Mouse (Mus musculus) layer of hippocampus, adult 9-10 months (tissue): ENCODE results near the gene Mto1.
"Not testable (repeated sequence)": the region's sequence is repeated elsewhere in the genome, so short reads cannot be mapped to it uniquely, and the experiment has no call there.

Source experiments
- DNase-seq: peaks from one replicate; pipeline ENCODE4 v3.0.0; 2022; ENCODE audit warnings: low spot score

Mto1 gene

GRCm38 (mm10) chr9:78475873-78476272, 27.9 kb downstream of the Mto1 start:
- no peak for DNase-seq

DNA sequence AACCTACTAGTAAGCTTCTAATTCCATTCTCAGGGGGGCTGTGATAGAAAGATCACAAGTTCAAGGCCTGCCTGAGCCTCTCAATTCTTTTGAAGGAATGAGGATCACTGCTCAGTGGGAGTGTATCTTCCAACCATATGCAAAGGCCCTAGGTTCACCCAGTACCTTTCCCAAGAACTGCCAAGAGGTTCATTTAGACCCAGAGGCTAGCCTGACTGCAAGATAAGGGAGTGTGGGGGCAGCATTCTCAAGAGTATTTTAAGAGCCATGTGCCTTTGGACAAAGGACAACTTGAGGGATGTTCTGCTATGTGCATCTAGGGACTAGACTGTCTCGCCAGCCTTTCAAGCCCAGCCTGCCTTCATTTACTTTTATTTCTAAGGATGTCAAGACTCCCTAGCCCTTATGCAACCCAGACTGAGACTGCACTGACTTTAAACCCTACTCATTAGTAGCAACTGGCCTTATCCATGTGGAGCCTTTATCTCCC, 28.6 kb downstream of the Mto1 start:
- DNase-seq: no peak

DNA sequence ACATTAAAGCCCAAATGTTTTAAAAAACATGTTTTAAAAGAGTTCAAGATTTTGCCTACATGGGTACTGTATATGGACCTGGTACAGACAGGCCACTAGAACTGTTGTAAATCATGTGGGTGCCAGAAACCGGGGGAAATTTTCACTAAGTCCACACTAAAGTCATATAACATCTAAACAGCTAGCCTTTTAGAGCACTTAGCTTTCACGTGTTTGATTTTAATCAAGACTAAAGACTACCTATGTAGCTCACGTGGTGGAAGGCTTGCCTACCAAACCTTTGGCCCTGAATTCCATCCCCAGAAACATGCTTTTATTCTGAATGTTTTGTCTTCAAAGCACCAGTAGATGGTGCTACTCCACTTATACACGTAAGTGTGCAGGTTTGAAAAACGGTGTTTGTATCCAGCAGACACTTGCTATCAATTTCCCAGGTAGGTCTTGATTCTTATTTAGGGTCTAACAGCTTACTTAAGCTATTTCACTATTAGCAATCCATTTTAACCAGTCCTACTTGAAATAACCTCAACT, 29.1 kb downstream of the Mto1 start:
- no peak for DNase-seq

DNA sequence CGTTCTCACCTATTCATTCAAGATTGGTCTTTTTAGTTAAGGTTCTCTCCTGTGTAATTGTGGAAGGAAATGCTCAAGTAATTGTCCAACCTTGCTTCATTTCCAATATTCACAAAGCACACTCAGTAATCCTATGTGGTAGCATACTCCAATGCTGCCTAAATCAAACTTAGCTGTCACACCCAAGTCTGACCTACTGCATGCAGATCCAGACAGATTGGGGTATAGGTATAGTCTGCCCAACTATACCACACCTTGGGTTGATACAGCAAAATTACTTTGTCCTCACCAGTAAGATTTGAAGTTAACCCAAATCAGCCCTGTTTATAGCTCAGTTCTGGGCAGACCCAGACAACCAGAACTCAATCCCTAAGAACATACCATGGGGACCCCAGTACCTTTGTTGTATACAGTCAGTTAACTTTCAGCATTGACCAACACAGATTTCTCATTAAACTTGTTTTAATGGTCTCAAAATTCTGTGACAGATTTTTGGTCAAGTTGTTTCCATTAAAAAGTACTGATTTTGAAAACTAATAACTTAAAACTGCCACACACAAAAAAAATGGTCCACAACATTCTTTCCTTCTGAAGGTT, 30.1 kb downstream of the Mto1 start:
- DNase-seq: not testable (repeated sequence)

DNA sequence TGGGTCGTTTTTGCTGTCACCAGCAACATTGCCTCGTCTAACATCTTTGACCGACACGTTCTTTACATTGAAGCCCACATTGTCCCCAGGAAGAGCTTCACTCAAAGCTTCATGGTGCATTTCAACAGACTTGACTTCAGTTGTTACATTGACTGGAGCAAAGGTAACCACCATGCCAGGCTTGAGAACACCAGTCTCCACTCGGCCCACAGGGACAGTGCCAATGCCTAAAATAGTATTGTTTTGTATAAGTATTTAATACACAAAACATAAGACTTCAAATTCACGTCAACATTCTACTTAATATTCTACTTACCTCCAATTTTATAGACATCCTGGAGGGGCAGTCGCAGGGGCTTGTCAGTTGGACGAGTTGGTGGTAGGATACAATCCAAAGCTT, 31.3 kb downstream of the Mto1 start:
- not testable (repeated sequence) for DNase-seq

DNA sequence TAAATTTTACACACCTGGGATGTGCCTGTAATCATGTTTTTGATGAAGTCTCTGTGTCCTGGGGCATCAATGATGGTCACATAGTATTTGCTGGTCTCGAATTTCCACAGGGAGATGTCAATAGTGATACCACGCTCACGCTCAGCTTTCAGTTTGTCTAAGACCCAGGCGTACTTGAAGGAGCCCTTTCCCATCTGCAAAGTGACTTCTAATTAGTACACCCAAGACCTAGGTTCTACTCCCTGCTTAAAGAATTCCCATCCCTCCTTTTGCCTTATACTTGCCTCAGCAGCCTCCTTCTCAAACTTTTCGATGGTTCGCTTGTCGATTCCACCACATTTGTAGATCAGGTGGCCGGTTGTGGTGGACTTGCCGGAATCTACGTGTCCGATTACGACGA, 32.2 kb downstream of the Mto1 start:
- not testable (repeated sequence) for DNase-seq

DNA sequence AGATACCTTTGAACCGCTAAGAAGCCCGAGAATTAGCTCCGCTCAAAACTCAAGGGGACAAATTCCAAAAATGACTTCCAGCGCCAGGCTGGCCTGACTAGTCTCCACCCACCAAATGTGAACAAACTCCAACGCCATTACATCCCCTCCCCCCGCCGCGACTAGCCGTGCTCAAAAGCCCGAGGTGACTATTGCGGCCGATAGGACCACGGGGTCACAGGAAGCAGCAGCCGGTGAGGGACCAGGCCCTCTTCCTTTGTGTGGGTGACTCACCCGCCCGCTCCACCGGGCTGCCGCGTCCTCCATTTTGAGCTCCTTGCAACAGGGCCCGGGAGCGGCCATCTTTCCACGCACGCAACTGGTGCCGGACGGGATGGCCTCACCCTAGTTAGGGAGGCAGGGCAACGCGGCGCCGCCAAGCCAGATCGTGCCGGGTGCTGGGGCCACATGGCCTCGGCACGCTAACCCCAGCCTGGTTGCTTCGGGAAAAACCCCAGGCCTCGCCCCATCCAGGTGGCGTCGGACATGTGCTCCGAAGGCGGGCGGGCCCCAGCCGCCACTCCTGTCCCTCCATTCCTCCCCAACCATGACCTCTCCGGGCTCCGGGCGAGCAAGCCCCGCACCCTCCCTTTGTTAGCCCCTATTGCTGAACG, 32.8 kb downstream of the Mto1 start:
- no peak for DNase-seq

DNA sequence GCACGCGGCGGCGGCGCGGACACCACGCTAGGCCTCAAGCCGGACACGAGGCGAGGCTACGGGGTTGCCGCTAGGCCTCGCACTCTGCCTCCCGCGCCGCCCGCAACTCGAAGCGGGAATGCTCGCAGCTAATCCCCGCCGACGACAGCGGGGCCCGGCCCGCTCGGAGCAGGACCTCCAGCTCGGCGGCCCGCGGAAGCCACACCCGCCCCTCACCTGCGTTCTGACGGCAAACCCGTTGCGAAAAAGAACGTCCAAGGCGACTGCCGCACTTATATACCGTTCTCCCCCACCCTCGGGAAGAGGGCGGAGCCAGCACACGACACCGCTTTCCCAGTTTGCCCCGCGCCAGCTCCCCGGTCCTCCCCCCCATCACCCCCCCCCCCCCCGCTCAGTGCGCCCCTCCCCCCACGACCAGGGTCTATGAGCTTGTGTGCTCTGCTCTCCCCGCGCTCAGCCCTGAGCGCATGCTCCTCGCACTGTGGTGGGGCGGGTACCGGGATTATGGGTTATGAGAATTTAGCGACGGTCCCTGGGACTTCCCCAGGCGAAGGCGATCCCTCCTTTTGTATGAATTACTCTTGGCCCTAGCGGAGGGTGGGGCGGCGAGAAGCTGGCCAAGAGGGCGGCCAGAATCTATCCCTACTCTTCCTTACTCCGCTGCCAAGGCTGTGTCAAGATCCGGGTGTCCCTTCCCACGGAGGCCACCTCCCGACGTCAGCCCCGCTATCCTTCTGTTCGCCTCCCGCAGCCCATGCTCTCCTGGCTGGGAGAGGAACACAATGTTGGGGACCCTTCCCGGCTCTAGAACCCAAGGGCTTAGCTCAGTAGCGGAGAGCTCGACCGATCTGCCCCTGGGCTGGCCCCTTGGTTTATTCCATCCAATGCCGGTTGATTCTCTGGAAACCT, 33.7 kb downstream of the Mto1 start:
- peak; percentile 89 for DNase-seq

GRCm38 (mm10) chr9:78482386-78482785, 34.4 kb downstream of the Mto1 start:
- DNase-seq: no peak

DNA sequence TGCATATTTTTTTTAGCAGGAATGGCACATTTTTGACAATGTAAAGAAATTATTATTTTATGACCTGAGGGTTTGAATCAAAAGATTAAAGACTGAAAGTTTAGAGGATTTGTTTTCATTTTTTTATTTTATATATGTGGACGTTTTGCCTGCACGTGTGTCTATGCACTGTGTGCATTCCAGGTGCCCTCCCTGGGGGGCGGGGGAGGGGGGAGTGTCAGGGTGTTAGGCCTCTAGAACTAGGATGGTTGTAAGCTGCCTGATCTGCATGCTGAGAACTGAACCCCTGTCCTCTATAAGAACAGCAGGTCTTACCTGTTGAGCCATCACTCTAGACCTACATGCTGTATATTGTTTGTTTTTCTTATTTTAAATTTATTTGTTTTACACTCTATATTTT, 36.7 kb downstream of the Mto1 start:
- no peak for DNase-seq

DNA sequence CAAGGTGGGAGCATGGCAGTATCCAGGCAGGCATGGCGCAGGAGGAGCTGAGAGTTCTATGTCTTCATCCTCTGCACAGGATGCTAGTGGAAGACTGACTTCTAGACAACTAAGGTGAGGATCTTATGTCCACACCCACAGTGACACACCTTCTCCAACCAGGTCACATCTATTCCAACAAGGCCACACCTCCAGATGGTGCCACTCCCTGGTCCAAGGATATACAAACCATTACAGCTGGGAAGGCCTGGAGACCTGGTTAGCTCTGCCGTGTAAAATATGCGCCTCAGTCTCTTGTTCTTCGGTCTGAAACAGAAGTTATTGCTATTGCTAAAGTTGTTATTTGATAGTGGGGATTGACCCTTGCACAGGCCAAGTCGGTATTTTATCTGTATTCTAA, 40.0 kb downstream of the Mto1 start:
- DNase-seq: not testable (repeated sequence)

- DNase-seq: no peak
These were observed 40.9 kb downstream of the Mto1 start, which contains the start of gene Eef1a1 for GRCm38 (mm10) chr9:78488890-78489420. Eef1a1 (minus strand) TSS chr9:78489151.

GRCm38 (mm10) chr9:78491169-78491568, 43.2 kb downstream of the Mto1 start:
- DNase-seq: no peak

DNA sequence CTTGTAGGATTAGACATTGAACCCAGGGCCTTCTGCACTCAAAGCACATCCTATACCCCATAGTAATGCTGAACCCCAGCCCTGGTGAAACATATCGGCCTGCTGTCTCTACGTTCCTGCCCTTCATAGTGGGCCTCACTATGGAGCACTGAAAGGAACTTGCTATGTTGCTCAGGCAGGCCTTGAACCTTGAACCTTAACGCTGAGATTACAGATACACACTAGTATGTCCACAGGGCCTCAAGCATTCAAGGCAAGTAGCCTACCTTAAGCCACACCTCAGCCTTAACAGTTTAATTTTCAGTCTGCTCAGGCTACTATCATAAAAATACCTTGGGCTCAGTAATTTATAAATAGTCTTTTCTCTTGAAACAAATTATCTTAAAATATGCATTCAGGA, 44.2 kb downstream of the Mto1 start:
- no peak for DNase-seq

GRCm38 (mm10) chr9:78493171-78493570, 45.2 kb downstream of the Mto1 start:
- no peak for DNase-seq

GRCm38 (mm10) chr9:78500386-78500785, 52.4 kb downstream of the Mto1 start:
- DNase-seq: no peak

GRCm38 (mm10) chr9:78501284-78501683, 53.3 kb downstream of the Mto1 start:
- DNase-seq: no peak

- no peak for DNase-seq
These were observed 55.4 kb downstream of the Mto1 start for GRCm38 (mm10) chr9:78503223-78504079.

GRCm38 (mm10) chr9:78504133-78504532, 56.1 kb downstream of the Mto1 start:
- no peak for DNase-seq

GRCm38 (mm10) chr9:78504679-78505078, 56.7 kb downstream of the Mto1 start:
- no peak for DNase-seq

GRCm38 (mm10) chr9:78505223-78505622, 57.2 kb downstream of the Mto1 start:
- no peak for DNase-seq
